Mouse (Mus musculus) spleen, adult 2 months (tissue): ENCODE results near the gene Btnl6.

Experiments used
- CTCF ChIP-seq: fragments of 200-500 bp; IDR thresholded peaks from 2 replicates; pipeline ENCODE4 v1.5.1; 2011; ENCODE audit warnings: mild to moderate bottlenecking, inconsistent platforms; ENCODE audit not compliant: insufficient read depth, insufficient read length, insufficient replicate concordance; ENCODE audit errors: extremely low read depth
- POLR2A ChIP-seq: fragments of 200-500 bp; IDR thresholded peaks from 2 replicates; pipeline ENCODE4 v1.6.1; 2011; ENCODE audit warnings: low read depth, low read length, inconsistent platforms

- no peak for TF ChIP-seq CTCF
- TF ChIP-seq POLR2A = no peak
These were observed 39.3 kb upstream of the Btnl6 start for GRCm38 (mm10) chr17:34556406-34556805.
